Mouse (Mus musculus): Measurements from ENCODE around the gene Trmt112. TPM values are rescaled to one million over a fixed set of nuclear protein-coding genes. Genes with fewer than 3 reads are reported as not detected.

Trmt112 gene
- polyA plus RNA-seq, 1 experiment from 2014 or later, result 150 TPM

GRCm38 (mm10) chr19:6939106-6940002 is 29.9 kb downstream of the Trmt112 start:
- Histone ChIP-seq H3K4me2 (ENCODE audit: low read length) (peak overlapping the region; percentile 97; the same call in 1 of the 2 replicates), H3K36me3 (ENCODE audit: control insufficient read depth, insufficient read depth, low read length) (no peaks in the 10 kb centered on the region), H3K27me3 (replicated peaks; ENCODE audit: control insufficient read depth, insufficient read depth, low read length) (peaks cover 19% of the 10 kb centered on the region), H3K9me3 (replicated peaks; ENCODE audit: control insufficient read depth, low read length) (no peaks in the 10 kb centered on the region), H3K4me3 (ENCODE audit: low read depth, low read length) (0 out of 2 replicates have a peak overlapping the region, but pooled peaks have one; percentile 77), H3K27ac (ENCODE audit: low read depth, low read length) (no peak overlapping the region), H3K4me1 (ENCODE audit: control insufficient read depth, insufficient read depth, low read length) (peaks cover 25% of the 10 kb centered on the region), H3K9ac (ENCODE audit: low read length) (peak overlapping the region; percentile 1)
- WGBS, result 90% methylated on average over 20 of the region's 20 CpGs
- ATAC-seq (no peak), DNase-seq (ENCODE audit: low spot score) (no peak)

DNA sequence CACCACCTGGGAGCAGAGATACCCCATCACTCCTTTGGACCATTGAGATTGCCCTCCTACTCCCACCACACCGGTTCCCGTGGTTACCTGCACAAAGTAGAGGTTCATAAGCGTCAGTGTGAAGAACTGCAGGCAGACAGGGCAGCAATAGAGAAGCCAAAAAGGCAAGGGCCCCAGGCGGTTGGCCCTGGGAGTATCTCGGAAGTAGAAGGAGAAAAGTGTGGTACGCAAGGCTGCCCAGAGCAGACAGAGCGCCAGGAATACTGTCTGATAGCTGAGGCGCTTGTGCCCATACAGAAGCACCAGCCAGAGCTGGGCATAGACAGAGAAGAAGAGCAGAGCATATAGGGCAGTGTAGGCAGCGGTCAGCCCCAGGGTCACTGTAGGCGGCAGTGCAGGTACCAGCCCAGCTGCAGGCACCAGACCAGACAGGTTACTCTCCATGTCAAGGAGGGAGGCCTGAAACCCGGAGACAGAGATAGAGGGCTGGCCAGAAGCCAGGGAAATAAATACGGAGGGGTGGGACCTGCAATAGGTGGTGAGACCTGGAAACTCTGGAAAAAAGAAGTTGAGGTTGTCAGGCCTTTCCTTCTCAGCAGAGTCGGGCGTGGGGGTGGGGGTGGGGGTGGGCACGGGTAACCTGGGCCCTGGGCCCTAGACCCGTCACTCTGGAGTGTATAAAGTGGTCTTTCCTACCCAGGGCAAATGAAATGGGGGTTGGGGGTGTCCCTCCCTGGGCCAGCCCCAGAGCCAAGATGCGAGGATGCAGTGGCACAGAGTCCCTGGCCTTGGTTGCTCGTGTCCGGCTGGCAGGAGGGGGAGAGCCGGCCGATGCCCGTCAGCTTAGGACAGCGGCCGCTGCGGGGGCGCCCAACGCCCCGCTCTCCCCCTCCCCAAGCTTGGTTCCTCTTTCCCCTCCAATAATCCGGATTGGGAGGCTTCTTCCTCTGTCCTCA is 31.2 kb downstream of the Trmt112 start:
- peak overlapping the region; percentile 77 for H3K4me3 ChIP-seq (ENCODE audit: low read depth, low read length)
- no peaks in the 10 kb centered on the region for H3K9me3 ChIP-seq (replicated peaks; ENCODE audit: control insufficient read depth, low read length)
- DNase-seq (ENCODE audit: low spot score) (no peak), ATAC-seq (peak; percentile 27)
- peaks cover 8% of the 10 kb centered on the region for H3K27me3 ChIP-seq (replicated peaks; ENCODE audit: control insufficient read depth, insufficient read depth, low read length)
- H3K9ac ChIP-seq (ENCODE audit: low read length), result peak overlapping the region; percentile 86
- 22% methylated on average over 29 of the region's 29 CpGs for WGBS
- H3K36me3 ChIP-seq (ENCODE audit: control insufficient read depth, insufficient read depth, low read length), result 0 out of 2 replicates have a peak, but pooled peaks cover 3% of the 10 kb centered on the region
- peaks cover 25% of the 10 kb centered on the region for H3K4me1 ChIP-seq (ENCODE audit: control insufficient read depth, insufficient read depth, low read length)
- H3K4me2 ChIP-seq (ENCODE audit: low read length), result peak overlapping the region; percentile 97
- H3K27ac ChIP-seq (ENCODE audit: low read depth, low read length), result no peak overlapping the region

DNA sequence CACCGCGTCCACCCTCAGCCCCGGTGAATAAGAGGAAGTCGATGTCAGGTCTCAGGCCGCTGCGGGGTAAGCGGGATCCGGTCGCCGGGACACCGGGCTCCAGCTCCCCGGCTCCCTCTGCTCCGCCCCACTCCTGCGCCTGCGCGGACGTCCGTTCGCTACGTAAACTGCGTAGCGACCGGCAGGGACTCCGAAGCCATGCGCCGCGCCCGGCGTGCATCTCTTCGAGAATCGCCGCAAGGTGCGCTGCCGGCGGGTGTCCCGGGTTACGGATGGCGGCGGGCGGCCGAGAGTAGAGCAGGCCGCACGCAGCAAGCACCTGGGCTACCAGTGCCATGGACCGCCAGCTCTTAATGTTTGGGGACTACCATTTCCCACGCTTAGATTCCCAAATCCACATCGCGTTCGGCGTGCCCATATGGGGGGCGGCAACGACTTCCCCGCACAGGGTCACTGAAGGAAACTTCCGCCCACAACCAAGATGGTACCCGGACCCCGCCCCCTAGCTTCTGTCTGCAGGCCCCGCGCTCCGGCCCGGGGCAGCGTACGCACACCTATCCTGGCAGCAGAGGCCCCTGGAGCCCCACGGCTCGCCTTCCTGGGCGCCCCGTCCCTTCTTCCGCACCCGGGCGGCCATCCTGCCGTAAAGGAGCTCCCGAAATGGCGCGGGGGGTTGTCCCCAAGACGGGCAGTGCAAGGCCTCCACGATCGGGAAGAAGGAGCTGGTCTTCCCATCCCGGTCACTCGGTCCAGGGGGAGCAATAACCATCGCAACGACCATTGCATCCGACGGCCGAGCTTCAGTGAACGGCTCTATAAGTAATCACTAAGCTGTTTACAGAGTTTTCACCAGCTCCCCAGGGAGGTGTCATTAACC is 32.1 kb downstream of the Trmt112 start, which contains the start of gene Bad:
TSS of gene Bad (plus strand) at position 490 of the 877 bp plus-strand sequence.
- Histone ChIP-seq H3K36me3 (ENCODE audit: control insufficient read depth, insufficient read depth, low read length) (peaks cover 9% of the 10 kb centered on the region; the same call in 1 of the 2 replicates), H3K9ac (ENCODE audit: low read length) (peak within 1 kb of the TSS; percentile 86), H3K27me3 (replicated peaks; ENCODE audit: control insufficient read depth, insufficient read depth, low read length) (no peaks in the 10 kb centered on the region), H3K4me1 (ENCODE audit: control insufficient read depth, insufficient read depth, low read length) (peaks cover 25% of the 10 kb centered on the region), H3K9me3 (replicated peaks; ENCODE audit: control insufficient read depth, low read length) (no peaks in the 10 kb centered on the region), H3K4me2 (ENCODE audit: low read length) (peak within 1 kb of the TSS; percentile 97), H3K27ac (ENCODE audit: low read depth, low read length) (peak within 1 kb of the TSS; percentile 91), H3K4me3 (ENCODE audit: low read depth, low read length) (peak within 1 kb of the TSS; percentile 77)
- peak; percentile 95 for DNase-seq (ENCODE audit: low spot score)
- ATAC-seq, result peak; percentile 88
- under 1% methylated on average over 83 of the region's 83 CpGs for WGBS

GRCm38 (mm10) chr19:6942249-6942691 is 32.8 kb downstream of the Trmt112 start, which contains the start of gene Gpr137:
Gpr137 (minus strand) TSS chr19:6942480.
- peaks cover 9% of the 10 kb centered on the region; the same call in 1 of the 2 replicates for H3K36me3 ChIP-seq (ENCODE audit: control insufficient read depth, insufficient read depth, low read length)
- ATAC-seq (peak; percentile 83), DNase-seq (ENCODE audit: low spot score) (peak; percentile 90)
- no peaks in the 10 kb centered on the region for H3K27me3 ChIP-seq (replicated peaks; ENCODE audit: control insufficient read depth, insufficient read depth, low read length)
- peak within 1 kb of the TSS; percentile 77 for H3K4me3 ChIP-seq (ENCODE audit: low read depth, low read length)
- peaks cover 25% of the 10 kb centered on the region for H3K4me1 ChIP-seq (ENCODE audit: control insufficient read depth, insufficient read depth, low read length)
- H3K9me3 ChIP-seq (replicated peaks; ENCODE audit: control insufficient read depth, low read length), result no peaks in the 10 kb centered on the region
- WGBS, result under 1% methylated on average over 27 of the region's 27 CpGs
- H3K27ac ChIP-seq (ENCODE audit: low read depth, low read length), result peak within 1 kb of the TSS; percentile 91
- peak within 1 kb of the TSS; percentile 86 for H3K9ac ChIP-seq (ENCODE audit: low read length)
- peak within 1 kb of the TSS; percentile 97 for H3K4me2 ChIP-seq (ENCODE audit: low read length)

GRCm38 (mm10) chr19:6942764-6943163 is 33.3 kb downstream of the Trmt112 start:
- peak overlapping the region; percentile 86 for H3K9ac ChIP-seq (ENCODE audit: low read length)
- DNase-seq (ENCODE audit: low spot score) (no peak), ATAC-seq (no peak)
- peak overlapping the region; percentile 97 for H3K4me2 ChIP-seq (ENCODE audit: low read length)
- H3K27ac ChIP-seq (ENCODE audit: low read depth, low read length), result peak overlapping the region; percentile 91
- WGBS, result 28% methylated on average over 5 of the region's 5 CpGs
- H3K4me1 ChIP-seq (ENCODE audit: control insufficient read depth, insufficient read depth, low read length), result peaks cover 25% of the 10 kb centered on the region
- no peaks in the 10 kb centered on the region for H3K9me3 ChIP-seq (replicated peaks; ENCODE audit: control insufficient read depth, low read length)
- peaks cover 9% of the 10 kb centered on the region; the same call in 1 of the 2 replicates for H3K36me3 ChIP-seq (ENCODE audit: control insufficient read depth, insufficient read depth, low read length)
- H3K27me3 ChIP-seq (replicated peaks; ENCODE audit: control insufficient read depth, insufficient read depth, low read length), result no peaks in the 10 kb centered on the region
- peak overlapping the region; percentile 77 for H3K4me3 ChIP-seq (ENCODE audit: low read depth, low read length)

DNA sequence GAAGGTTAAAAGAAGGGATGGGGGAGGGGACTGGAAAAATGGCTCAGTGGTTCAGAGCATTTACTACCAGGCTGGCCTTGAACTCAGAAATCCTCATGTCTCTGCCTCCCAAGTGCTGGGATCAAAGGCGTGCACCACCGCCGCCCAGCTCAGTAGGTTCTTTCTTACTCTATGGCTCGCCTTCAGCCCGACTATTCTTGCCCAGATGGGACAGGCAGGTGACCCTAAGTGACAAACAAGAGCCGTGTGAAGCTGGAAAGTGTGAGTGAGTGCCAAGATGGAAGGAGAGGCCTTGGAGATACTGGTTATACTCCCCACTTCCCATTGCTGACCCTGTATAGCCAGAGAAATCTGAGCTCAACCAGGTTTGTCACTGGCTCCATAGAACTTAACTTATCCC is 34.2 kb downstream of the Trmt112 start:
- Histone ChIP-seq H3K9ac (ENCODE audit: low read length) (no peak overlapping the region), H3K9me3 (replicated peaks; ENCODE audit: control insufficient read depth, low read length) (no peaks in the 10 kb centered on the region), H3K4me2 (ENCODE audit: low read length) (no peak overlapping the region), H3K27me3 (replicated peaks; ENCODE audit: control insufficient read depth, insufficient read depth, low read length) (no peaks in the 10 kb centered on the region), H3K4me3 (ENCODE audit: low read depth, low read length) (no peak overlapping the region), H3K27ac (ENCODE audit: low read depth, low read length) (no peak overlapping the region), H3K36me3 (ENCODE audit: control insufficient read depth, insufficient read depth, low read length) (peaks cover 9% of the 10 kb centered on the region; the same call in 1 of the 2 replicates), H3K4me1 (ENCODE audit: control insufficient read depth, insufficient read depth, low read length) (peaks cover 23% of the 10 kb centered on the region)
- ATAC-seq, result no peak
- 95% methylated on average over 6 of the region's 6 CpGs for WGBS
- DNase-seq (ENCODE audit: low spot score), result no peak

GRCm38 (mm10) chr19:6947742-6948141 is 38.2 kb downstream of the Trmt112 start:
- no peak overlapping the region for H3K4me2 ChIP-seq (ENCODE audit: low read length)
- H3K27ac ChIP-seq (ENCODE audit: low read depth, low read length), result no peak overlapping the region
- H3K36me3 ChIP-seq (ENCODE audit: control insufficient read depth, insufficient read depth, low read length), result peaks cover 9% of the 10 kb centered on the region; the same call in 1 of the 2 replicates
- no peak for DNase-seq (ENCODE audit: low spot score)
- H3K9ac ChIP-seq (ENCODE audit: low read length), result no peak overlapping the region
- no peak overlapping the region for H3K4me3 ChIP-seq (ENCODE audit: low read depth, low read length)
- H3K4me1 ChIP-seq (ENCODE audit: control insufficient read depth, insufficient read depth, low read length), result peaks cover 13% of the 10 kb centered on the region
- 47% methylated on average over 4 of the region's 4 CpGs for WGBS
- no peak for ATAC-seq
- no peaks in the 10 kb centered on the region for H3K9me3 ChIP-seq (replicated peaks; ENCODE audit: control insufficient read depth, low read length)
- no peaks in the 10 kb centered on the region for H3K27me3 ChIP-seq (replicated peaks; ENCODE audit: control insufficient read depth, insufficient read depth, low read length)
